Mouse (Mus musculus) embryonic facial prominence, embryonic 12.5 days (tissue): ENCODE measurements around the gene Mapkapk5. TPM values are rescaled to one million over a fixed set of nuclear protein-coding genes. Genes with fewer than 3 reads are reported as not detected.

Source experiments
- ATAC-seq: fragments of 200-750 bp; cut with Nextera tagmentation; 2 replicates; pipeline ENCODE4 v1.8.0; 2017; ENCODE audit not compliant: insufficient number of reproducible peaks, insufficient read depth, low FRiP score, low TSS enrichment
- H3K27ac ChIP-seq: fragments of 300-500 bp; sonication (generic); 2 replicates; pipeline ENCODE4 v1.5.1; 2016; ENCODE audit warnings: mild to moderate bottlenecking
- H3K27me3 ChIP-seq: fragments of 300-500 bp; sonication (generic); 2 replicates; pipeline ENCODE4 v1.6.1; 2016; ENCODE audit warnings: mild to moderate bottlenecking, moderate library complexity
- H3K36me3 ChIP-seq: fragments of 300-500 bp; sonication (generic); 2 replicates; pipeline ENCODE4 v1.6.1; 2016; ENCODE audit warnings: mild to moderate bottlenecking
- H3K4me1 ChIP-seq: fragments of 300-500 bp; sonication (generic); 2 replicates; pipeline ENCODE4 v1.6.1; 2016
- H3K4me2 ChIP-seq: fragments of 300-500 bp; sonication (generic); replicated peaks from 2 replicates; pipeline ENCODE4 v1.6.1; 2016; ENCODE audit warnings: mild to moderate bottlenecking, moderate library complexity
- H3K4me3 ChIP-seq: fragments of 300-500 bp; sonication (generic); 2 replicates; pipeline ENCODE4 v1.5.1; 2016; ENCODE audit warnings: mild to moderate bottlenecking
- H3K9ac ChIP-seq: fragments of 300-500 bp; sonication (generic); 2 replicates; pipeline ENCODE4 v1.6.1; 2016; ENCODE audit warnings: mild to moderate bottlenecking, moderate library complexity
- H3K9me3 ChIP-seq: fragments of 300-500 bp; sonication (generic); 2 replicates; pipeline ENCODE4 v1.6.1; 2016; ENCODE audit warnings: mild to moderate bottlenecking, moderate library complexity
- WGBS: fragments of 180-500 bp; shearing (Covaris S2); methylation state at CpG from one replicate; pipeline ENCODE4 v1.1.7; 2016; 5-methylcytosine and 5-hydroxymethylcytosine counted together
- polyA plus RNA-seq: library from polyadenylated mRNA; unstranded; fragments of >200 nt; fragmentation: Nextera tagmentation; extraction: Ambion mirVana; gene quantifications from 2 replicates; pipeline ENCODE4 v1.2.1, GENCODE M21; 2016

Gene Mapkapk5
- polyA plus RNA-seq = 59.5 and 62.9 TPM in 2 replicates

DNA sequence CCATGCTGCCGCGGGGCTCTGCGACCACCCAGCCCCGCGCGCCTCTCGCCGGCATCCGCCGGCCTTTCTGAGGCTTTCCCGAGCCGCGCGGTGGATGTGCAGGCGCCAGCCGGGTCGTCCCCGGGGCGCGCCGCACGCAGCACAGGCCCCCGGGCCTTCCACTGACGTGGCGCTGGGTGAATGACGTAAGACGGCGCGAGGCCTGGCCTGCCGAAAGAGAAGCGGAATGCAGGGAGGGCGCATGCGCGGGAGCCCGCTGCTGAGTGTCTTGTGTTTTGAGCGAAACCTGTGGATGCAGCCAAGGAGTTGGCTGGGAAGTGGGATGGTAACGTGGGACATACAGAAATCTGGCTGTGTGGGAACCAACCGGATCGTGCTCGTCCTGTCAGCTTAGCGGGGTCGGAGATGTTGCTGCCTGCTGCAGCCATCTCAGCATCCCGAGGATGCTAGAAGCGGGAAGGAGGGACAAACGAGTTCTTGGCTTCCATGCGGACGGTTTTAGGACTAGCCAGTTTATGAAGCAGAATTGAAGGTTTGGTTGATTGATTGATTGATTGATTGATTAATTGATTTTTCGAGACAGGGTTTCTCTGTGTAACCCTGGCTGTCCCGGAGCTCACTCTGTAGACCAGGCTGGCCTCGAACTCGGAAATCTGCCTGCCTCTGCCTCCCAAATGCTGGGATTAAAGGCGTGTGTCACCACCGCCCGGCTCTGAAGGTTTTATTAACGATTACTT, at the start of gene Mapkapk5:
Gene Mapkapk5, minus strand, starts transcription at position 113 of the 737 bp plus-strand sequence.
- ATAC-seq = peak; percentile 95
- Histone ChIP-seq H3K4me2 (peak within 1 kb of the TSS; percentile 80), H3K4me1 (peaks cover 16% of the 10 kb centered on the region), H3K27ac (peak within 1 kb of the TSS; percentile 96), H3K36me3 (no peaks in the 10 kb centered on the region), H3K4me3 (peak within 1 kb of the TSS; percentile 100), H3K9ac (peak within 1 kb of the TSS; percentile 100), H3K9me3 (no peaks in the 10 kb centered on the region), H3K27me3 (no peaks in the 10 kb centered on the region)
- WGBS = 2% methylated on average over 55 of the region's 55 CpGs

DNA sequence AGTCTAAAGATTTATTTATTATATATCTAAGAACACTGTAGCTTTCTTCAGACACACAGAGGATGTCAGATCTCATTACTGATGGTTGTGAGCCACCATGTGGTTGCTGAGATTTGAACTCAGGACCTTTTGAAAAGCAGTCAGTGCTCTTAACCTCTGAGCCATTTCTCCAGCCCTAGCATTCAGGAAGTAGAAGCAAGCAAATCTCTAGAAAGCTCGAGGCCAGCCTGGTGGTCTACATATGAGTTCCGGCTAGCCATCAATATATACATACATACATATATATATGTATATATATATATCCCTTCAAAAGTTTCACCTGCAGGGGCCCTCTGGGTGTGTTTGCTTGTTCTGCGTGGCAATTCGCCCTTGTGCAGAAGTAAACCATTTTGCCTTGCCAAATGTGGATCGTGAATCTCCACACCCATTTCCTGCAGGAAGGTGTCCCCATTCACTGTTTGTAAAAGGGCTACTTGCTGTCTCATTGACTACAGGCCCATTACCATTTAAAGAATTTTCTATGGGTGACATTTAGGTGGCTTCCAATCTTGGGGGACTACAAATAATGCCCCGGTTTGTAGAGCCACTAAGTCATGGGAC, 49.1 kb upstream of the Mapkapk5 start:
- no peak overlapping the region for H3K9ac ChIP-seq
- no peaks in the 10 kb centered on the region for H3K9me3 ChIP-seq
- 83% methylated on average over 6 of the region's 6 CpGs for WGBS
- no peaks in the 10 kb centered on the region for H3K27me3 ChIP-seq
- H3K36me3 ChIP-seq = no peaks in the 10 kb centered on the region
- peaks cover 15% of the 10 kb centered on the region; the same call in 1 of the 2 replicates for H3K4me1 ChIP-seq
- ATAC-seq = no peak
- H3K4me2 ChIP-seq = peak overlapping the region; percentile 92
- H3K27ac ChIP-seq = peak overlapping the region; percentile 91
- no peak overlapping the region for H3K4me3 ChIP-seq

GRCm38 (mm10) chr5:121593451-121594401, 48.0 kb upstream of the Mapkapk5 start, which contains the start of gene Aldh2:
TSS of gene Aldh2 (minus strand) at chr5:121593824.
- H3K4me1 ChIP-seq = peaks cover 15% of the 10 kb centered on the region; the same call in 1 of the 2 replicates
- peak within 1 kb of the TSS; percentile 77 for H3K9ac ChIP-seq
- H3K4me2 ChIP-seq = peak within 1 kb of the TSS; percentile 92
- no peaks in the 10 kb centered on the region for H3K36me3 ChIP-seq
- ATAC-seq = peak; percentile 88
- no peaks in the 10 kb centered on the region for H3K9me3 ChIP-seq
- H3K4me3 ChIP-seq = peak within 1 kb of the TSS; percentile 88
- no peaks in the 10 kb centered on the region for H3K27me3 ChIP-seq
- peak within 1 kb of the TSS; percentile 91 for H3K27ac ChIP-seq
- WGBS = 2% methylated on average over 47 of the region's 47 CpGs

DNA sequence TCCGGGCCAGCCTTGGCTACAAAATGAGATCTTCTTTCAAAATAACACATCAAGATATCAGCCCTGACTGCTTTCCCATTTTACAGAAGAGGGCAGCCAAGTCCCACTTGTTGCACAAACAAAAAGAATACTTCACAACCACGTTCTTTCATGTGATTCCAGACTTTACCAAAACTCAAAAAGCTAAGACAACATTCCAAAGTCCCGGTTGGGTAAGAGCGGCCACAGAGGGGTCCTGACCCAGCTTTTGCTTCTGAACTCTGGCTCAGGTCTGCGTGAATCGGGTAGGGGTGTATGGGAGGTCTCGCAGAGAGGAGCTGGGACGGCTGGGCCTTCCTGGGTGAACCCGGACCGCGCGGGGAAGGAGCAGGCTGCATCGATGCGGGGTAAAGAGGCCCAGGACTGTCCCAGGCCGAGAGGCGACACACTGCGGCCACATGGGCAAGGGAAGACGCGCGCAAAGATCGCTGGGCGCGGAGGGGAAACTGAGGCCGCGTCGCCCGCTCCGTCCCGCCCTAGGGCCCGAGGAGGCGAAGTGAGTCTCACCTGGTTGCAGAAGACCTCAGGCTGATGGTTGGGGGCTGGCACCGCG, 47.2 kb upstream of the Mapkapk5 start:
- Histone ChIP-seq H3K4me1 (peaks cover 15% of the 10 kb centered on the region; the same call in 1 of the 2 replicates), H3K36me3 (no peaks in the 10 kb centered on the region), H3K27me3 (no peaks in the 10 kb centered on the region), H3K9me3 (no peaks in the 10 kb centered on the region), H3K9ac (peak overlapping the region; percentile 77), H3K4me2 (peak overlapping the region; percentile 92), H3K27ac (peak overlapping the region; percentile 91), H3K4me3 (peak overlapping the region; percentile 88)
- 3% methylated on average over 33 of the region's 33 CpGs for WGBS
- peak; percentile 59 for ATAC-seq

- ATAC-seq = no peak
- peak overlapping the region; percentile 77 for H3K9ac ChIP-seq
- H3K27ac ChIP-seq = no peak overlapping the region
- H3K27me3 ChIP-seq = no peaks in the 10 kb centered on the region
- H3K4me3 ChIP-seq = peak overlapping the region; percentile 88
- H3K36me3 ChIP-seq = no peaks in the 10 kb centered on the region
- no peaks in the 10 kb centered on the region for H3K9me3 ChIP-seq
- 56% methylated on average over 11 of the region's 11 CpGs for WGBS
- H3K4me1 ChIP-seq = peaks cover 15% of the 10 kb centered on the region; the same call in 1 of the 2 replicates
- H3K4me2 ChIP-seq = peak overlapping the region; percentile 92
Observed at GRCm38 (mm10) chr5:121592064-121592815, 46.5 kb upstream of the Mapkapk5 start.

- no peak for ATAC-seq
- WGBS = 82% methylated on average over 11 of the region's 11 CpGs
- H3K4me1 ChIP-seq = peaks cover 15% of the 10 kb centered on the region; the same call in 1 of the 2 replicates
- H3K4me3 ChIP-seq = no peak overlapping the region
- no peaks in the 10 kb centered on the region for H3K9me3 ChIP-seq
- H3K9ac ChIP-seq = no peak overlapping the region
- H3K36me3 ChIP-seq = no peaks in the 10 kb centered on the region
- H3K27me3 ChIP-seq = no peaks in the 10 kb centered on the region
- H3K27ac ChIP-seq = no peak overlapping the region
- H3K4me2 ChIP-seq = 0 out of 2 replicates have a peak overlapping the region, but pooled peaks have one; percentile 92
Observed at GRCm38 (mm10) chr5:121591417-121592063, 45.8 kb upstream of the Mapkapk5 start.

DNA sequence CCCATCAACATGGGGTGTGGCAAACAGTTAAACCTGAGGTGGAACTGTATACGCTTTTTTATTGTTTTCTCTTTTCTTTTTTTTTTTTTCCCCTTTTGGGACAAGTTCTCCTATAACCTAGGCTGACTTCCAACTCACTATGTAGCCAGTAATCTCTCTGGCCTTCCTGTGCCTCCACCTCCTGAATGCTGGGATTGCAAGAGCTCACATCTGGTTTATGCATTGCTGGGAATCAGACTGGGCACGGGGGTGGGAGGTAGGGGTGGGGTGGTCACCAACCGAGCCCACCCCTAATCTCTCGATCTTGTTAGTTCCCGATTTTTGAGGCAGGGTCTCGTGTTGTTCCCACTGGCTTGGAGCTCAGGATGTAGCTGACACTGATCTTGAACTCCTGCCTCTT, 44.2 kb upstream of the Mapkapk5 start:
- ATAC-seq = no peak
- WGBS = 88% methylated on average over 6 of the region's 6 CpGs
- Histone ChIP-seq H3K27ac (no peak overlapping the region), H3K4me2 (no peak overlapping the region), H3K9me3 (no peaks in the 10 kb centered on the region), H3K4me3 (no peak overlapping the region), H3K36me3 (no peaks in the 10 kb centered on the region), H3K27me3 (no peaks in the 10 kb centered on the region), H3K9ac (no peak overlapping the region), H3K4me1 (peaks cover 15% of the 10 kb centered on the region; the same call in 1 of the 2 replicates)

GRCm38 (mm10) chr5:121586400-121587039, 40.8 kb upstream of the Mapkapk5 start:
- ATAC-seq = no peak
- Histone ChIP-seq H3K27ac (no peak overlapping the region), H3K4me3 (no peak overlapping the region), H3K4me2 (no peak overlapping the region), H3K27me3 (no peaks in the 10 kb centered on the region), H3K9ac (no peak overlapping the region), H3K9me3 (no peaks in the 10 kb centered on the region), H3K4me1 (peaks cover 11% of the 10 kb centered on the region), H3K36me3 (no peaks in the 10 kb centered on the region)
- 56% methylated on average over 6 of the region's 6 CpGs for WGBS

DNA sequence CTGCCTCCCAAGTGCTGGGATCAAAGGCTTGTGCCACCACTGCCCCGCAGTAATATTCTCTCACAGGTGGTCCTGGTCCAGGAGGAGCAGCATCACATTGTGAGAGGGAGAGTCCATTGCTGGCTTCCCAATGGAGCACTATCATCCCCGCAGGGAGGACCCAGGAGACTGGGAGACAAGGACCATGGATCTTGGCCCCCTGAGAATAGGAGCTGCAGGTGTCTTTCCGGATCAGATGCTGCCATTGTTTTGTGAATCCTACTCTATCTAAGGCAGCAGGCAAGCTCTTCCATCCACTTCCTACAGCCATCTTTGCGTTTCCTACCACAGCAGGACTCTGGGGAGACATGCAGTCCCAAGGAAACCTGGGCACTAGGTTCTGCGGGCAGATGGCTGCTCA, 40.0 kb upstream of the Mapkapk5 start:
- WGBS = 87% methylated on average over 5 of the region's 5 CpGs
- no peak for ATAC-seq

DNA sequence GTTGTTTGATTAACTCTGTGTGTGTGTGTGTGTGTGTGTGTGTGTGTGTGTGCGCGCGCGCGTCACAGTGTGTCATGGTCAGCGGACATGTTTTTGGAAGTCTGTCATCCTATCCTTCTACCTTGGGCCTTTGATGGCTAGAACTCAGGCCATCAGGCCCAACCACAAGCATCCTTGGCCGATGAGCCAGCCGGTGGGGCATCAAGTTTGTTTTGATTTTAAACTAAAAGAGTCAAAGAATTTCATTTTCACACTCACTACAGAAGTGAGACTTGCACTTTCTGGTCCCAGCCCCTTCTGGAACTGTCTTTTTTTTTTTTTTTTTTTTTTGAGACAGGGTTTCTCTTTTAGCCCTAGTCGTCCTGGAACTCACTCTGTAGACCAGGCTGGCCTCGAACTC, 39.3 kb upstream of the Mapkapk5 start:
- H3K36me3 ChIP-seq = peaks cover 6% of the 10 kb centered on the region; the same call in 1 of the 2 replicates
- H3K27ac ChIP-seq = no peak overlapping the region
- H3K9ac ChIP-seq = no peak overlapping the region
- no peak for ATAC-seq
- 94% methylated on average over 10 of the region's 10 CpGs for WGBS
- H3K27me3 ChIP-seq = no peaks in the 10 kb centered on the region
- H3K9me3 ChIP-seq = no peaks in the 10 kb centered on the region
- H3K4me3 ChIP-seq = no peak overlapping the region
- H3K4me1 ChIP-seq = peaks cover 8% of the 10 kb centered on the region
- no peak overlapping the region for H3K4me2 ChIP-seq

More for the DNA sequence above, 40.0 kb upstream of the Mapkapk5 start:
- peaks cover 8% of the 10 kb centered on the region for H3K4me1 ChIP-seq
- no peak overlapping the region for H3K9ac ChIP-seq
- H3K36me3 ChIP-seq = no peaks in the 10 kb centered on the region
- no peak overlapping the region for H3K4me3 ChIP-seq
- no peaks in the 10 kb centered on the region for H3K27me3 ChIP-seq
- no peak overlapping the region for H3K4me2 ChIP-seq
- H3K9me3 ChIP-seq = no peaks in the 10 kb centered on the region
- no peak overlapping the region for H3K27ac ChIP-seq
